Mouse (Mus musculus): ENCODE measurements around the gene Olfr13.

DNA sequence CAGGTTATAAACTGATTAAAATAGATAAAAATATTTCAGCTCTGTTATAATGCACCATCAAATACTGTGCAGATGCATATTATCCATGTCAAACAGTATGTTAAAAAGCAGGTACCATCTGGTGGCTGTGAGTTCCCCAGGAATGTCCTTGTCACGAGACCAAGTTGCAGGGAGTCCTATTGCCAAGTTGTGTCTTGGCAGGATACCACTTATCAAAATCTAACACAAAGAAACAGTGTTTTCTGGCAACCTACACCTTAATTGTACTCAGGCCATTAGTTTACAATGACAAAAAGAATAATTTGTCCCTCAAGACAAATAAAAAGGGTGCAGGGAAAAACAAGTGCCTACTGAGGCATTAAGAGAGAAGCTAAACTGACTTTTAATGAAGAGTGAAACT lies 12.4 kb upstream of the Olfr13 start:
- TF ChIP-seq EP300 (IDR thresholded peaks at IDR 0.05) (no peak), CTCF (IDR thresholded peaks at IDR 0.05) (no peak)

All from lung, postnatal 0 days (tissue).